Mouse (Mus musculus) T-helper 1 cell (primary cell): Measurements from ENCODE around the gene Gpr4.

Source experiments
- in situ Hi-C: fragments of 300-600 bp; cut with MboI, MseI; formaldehyde crosslinking; loops from one replicate; pipeline ENCODE4 v1.15.1; 2025; ENCODE audit warnings: high pct_unique_total_duplicates

Gpr4 gene

GRCm38 (mm10) chr7:19257390-19258022 is 45.2 kb downstream of the Gpr4 start:
- in situ Hi-C loops: no loop called here

DNA sequence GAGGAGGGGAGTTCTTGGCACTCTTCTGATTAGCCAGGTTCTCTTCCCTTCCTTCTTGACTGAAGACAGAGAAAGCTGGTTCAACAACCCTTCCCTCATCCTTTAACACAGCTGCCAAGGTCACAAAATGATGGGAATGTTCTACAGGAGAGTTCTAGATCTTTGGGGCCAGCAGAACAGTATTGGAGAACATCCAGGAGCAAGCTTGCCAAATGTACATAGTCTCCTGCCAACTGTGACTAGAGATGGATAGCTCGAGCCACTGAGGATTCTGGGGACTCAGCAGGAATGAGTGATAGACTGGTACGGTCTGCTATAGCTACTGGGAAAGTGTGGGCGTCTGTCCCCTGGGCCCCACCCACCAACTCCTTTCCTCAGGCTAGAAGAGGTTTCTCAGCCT is 46.0 kb downstream of the Gpr4 start:
- in situ Hi-C loops: no loop called here

- in situ Hi-C loops: no loop called here
Observed at GRCm38 (mm10) chr7:19265147-19265546, 52.8 kb downstream of the Gpr4 start.

DNA sequence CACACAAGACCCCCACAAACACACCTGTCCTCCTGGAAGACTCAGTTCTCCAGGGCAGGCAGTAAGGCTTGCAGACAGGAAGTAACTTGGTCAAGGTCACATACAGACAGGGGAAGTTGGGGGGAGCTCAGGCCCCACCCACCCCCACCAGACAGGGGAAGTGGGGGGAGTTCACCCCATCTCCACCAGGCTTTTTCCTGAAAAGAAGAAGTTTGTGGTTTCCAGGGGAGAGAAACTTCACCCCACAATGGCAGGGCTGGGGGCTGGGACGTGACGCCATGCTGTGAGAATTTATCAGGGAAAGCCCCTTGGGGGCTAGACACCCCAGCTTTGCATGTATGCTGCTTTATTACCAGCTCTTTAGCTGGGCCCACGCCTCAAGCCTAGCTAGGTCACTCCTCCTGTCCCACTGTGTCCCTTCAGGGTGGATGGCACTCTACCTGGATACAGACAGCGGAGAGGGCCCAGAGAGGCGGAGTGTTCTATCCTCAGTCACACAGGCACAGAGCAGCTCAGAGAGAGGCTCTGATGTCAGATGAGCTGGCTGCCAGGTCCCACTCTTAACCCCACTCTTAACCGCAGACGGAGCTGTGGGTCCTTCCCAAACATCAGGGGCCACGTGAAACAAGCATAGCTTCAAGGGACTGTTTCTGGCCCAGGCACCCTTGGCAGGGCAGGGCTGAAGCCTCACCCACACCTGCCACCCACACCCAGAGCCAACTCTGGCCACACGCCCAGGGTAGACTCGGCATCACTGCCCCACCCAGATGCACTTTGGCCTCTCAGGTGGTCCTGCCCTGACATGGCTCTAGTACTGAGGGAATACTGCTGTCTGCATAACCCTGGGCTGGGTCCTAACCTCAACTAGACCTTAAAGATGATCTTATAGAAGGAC is 53.8 kb downstream of the Gpr4 start:
- in situ Hi-C loops: no loop called here

- in situ Hi-C loops: no loop called here
Observed at GRCm38 (mm10) chr7:19267051-19267450, 54.7 kb downstream of the Gpr4 start.

DNA sequence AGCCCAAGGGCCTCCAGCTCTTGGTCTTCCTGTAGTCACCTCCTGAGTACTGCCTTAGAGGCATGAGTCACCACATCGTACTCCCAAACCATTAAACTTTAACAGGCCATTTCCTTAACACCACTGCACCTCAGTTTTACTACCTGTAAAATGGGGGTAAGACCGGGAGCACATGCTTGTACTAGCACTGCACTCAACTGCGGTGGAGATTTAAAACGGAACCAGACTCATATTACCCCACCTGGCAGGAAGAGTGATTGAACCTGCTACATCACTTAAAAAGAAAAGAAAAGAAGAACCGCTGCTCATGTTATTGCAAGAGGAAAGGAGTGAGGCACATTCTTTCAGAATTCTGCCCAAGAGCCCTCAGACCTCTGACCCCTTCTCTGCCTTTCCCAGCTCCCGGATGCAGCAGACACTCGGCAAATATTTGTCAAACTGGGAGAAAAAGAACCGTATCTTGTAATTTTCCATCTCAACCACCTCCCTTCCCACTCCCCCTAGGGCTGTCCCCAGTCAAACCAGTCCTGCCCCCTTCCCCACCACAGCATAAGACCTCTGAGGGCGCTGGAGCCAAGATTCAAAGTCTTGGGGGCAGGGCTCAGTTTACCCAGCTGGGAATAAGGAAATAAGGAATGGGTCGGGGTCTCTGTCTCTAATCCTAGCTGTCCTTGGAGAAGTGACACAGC is 56.8 kb downstream of the Gpr4 start:
- in situ Hi-C loops: no loop called here

- in situ Hi-C loops: no loop called here
Observed at GRCm38 (mm10) chr7:19269721-19270441, 57.5 kb downstream of the Gpr4 start.

- in situ Hi-C loops: no loop called here
Observed at GRCm38 (mm10) chr7:19270509-19271237, 58.3 kb downstream of the Gpr4 start.

DNA sequence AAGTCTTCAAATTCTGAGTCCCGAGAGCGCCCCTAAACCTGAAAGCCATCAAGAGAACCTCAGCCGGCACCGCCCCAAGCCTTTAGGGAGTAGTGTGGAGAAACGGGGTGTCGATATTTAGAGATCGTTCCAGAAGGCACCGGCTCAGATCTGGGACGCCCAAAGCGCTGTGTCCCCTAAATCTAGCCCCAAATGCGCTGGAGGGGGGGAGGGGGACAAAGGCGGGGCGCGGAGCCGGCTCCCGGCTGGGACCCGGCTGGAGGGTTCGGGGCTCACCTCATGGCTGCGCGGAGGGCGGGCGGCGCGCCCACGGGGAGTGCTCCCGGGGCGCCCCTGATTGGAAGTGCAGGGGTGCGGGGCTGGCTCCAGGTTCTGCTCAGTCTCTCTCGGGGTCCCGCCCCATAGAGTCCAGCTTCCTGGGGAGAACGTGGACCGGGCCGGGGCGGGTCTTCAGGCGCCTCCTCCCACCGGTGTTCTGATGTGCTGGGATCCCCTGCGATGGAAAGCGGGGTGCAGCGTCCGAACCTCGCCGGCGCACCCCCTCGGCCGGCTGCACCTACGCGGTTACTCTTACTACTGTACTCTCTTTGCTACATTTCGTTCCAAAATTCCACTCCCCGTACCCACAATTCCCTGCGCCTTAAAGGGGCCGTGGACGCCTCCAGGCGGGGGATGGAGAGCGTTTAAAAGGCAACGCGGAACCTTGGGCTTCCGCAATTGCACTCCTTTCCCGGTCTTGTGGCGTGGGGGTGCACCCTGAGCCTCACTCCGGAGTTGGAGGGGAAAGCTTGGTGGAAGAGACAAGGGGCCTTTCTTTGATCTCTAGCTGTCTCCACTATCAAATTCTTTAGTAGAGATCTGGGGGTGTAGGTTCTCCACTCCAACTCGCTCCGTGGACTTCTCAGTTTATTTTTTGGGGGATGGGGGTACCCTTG is 59.2 kb downstream of the Gpr4 start, which contains the start of gene Vasp:
Gene Vasp (minus strand): TSS at position 580 of the 935 bp plus-strand sequence.
- in situ Hi-C loops: no loop called here

GRCm38 (mm10) chr7:19272173-19272764 is 59.9 kb downstream of the Gpr4 start:
- in situ Hi-C loops: no loop called here
